9 mouse cellular contexts compared by ENCODE assay signal in the genomic region with DNA sequence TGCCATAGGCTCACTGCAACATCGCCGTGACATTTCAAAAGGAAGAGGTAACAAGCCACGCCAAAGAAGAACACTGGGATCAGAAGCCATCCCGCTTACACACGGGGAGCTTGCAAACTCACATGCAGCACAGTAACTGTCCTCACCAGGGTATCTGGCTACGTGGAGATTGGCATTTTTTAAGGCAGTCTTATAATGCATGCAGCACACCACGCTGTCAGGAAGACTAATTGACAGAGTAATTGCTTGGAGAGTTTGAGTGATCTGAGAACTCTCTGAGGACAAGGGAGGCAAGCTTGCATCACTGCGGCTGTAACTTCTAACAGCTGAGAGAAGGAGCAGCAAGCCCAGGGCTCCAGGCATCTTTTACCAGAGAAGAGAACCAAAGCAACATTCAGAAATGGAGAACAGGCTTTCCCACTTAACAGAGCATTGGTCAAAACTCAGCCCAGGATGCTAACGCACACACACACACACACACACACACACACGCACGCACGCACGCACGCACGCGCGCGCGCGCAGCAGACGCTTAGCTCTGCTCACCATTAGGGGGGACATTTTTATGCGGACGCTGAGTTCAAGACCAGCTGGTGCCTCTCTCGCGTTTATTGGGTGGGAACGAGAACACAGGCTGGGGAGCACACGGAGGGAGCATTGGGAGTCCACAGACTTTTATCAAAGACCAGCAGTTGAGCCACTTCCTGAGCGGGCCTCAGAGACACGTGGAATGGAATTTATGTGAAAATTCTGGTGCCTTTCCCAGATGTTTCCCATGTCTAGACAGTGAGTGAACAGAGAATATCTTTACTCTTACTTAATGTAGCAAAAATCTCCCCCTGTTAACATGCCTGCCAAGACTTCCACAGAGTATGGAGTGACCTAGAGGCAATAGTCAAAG.
A peak's percentile ranks its signal among the peaks of the same experiment; 100 is the strongest.
DNase-seq lines count a peak whose midpoint lies in the region; ATAC-seq and TF ChIP-seq lines count a peak whose summit lies in the region.
"Had no signal": no experiment of that assay in that cellular context is flagged by ENCODE, and none has a peak within 500 bp of the region (broad histone marks: within the 10 kb centered on the region; RNA-seq: fewer than 3 reads in every experiment).

No protein-coding gene starts in this region.

- H3K36me3 ChIP-seq in forebrain, postnatal 0 days (ENCODE audit: insufficient read depth), result no peaks in the 10 kb centered on the region
- H3K36me3 ChIP-seq in limb, embryonic 11.5 days (ENCODE audit: control insufficient read depth, insufficient read depth, low read length), result no peaks in the 10 kb centered on the region

- H3K9ac ChIP-seq in forebrain, postnatal 0 days, result no peak overlapping the region
- H3K9ac ChIP-seq in limb, embryonic 11.5 days (ENCODE audit: low read length), result no peak overlapping the region
- H3K9ac ChIP-seq: liver, embryonic 14.5 days had no signal

- H3K9me3 ChIP-seq in forebrain, postnatal 0 days (ENCODE audit: low read length), result no peaks in the 10 kb centered on the region
- no peaks in the 10 kb centered on the region for H3K9me3 ChIP-seq in limb, embryonic 11.5 days (ENCODE audit: control insufficient read depth, low read length)

- DNase-seq in 3T3-L1 (ENCODE audit: low read depth, low spot score), result peak; percentile 50
- DNase-seq in Muller cell, postnatal 12 days (ENCODE audit: inconsistent ontology term), result peak; percentile 45
- peak; percentile 38 for DNase-seq in forebrain, postnatal 0 days
- peak; percentile 53 for DNase-seq in limb, embryonic 11.5 days (ENCODE audit: low spot score)
- DNase-seq in gastrocnemius, postnatal 25 days, result no peak
- DNase-seq in ovary, adult 18-20 months (ENCODE audit: low spot score), result no peak
- DNase-seq in layer of hippocampus, adult 18-20 months (ENCODE audit: low spot score in 2 of 2), result no peak
- DNase-seq in adrenal gland, postnatal 14 days, result no peak

- no peak overlapping the region for H3K27ac ChIP-seq in forebrain, postnatal 0 days (ENCODE audit: low read depth, low read length)
- no peak overlapping the region for H3K27ac ChIP-seq in limb, embryonic 11.5 days (replicated peaks; ENCODE audit: low read depth, low read length)
- H3K27ac ChIP-seq: liver, embryonic 14.5 days had no signal

- TF ChIP-seq CTCF in forebrain, postnatal 0 days (IDR thresholded peaks at IDR 0.05; ENCODE audit: low read depth), result no peak

- H3K4me2 ChIP-seq in forebrain, postnatal 0 days (ENCODE audit: low read depth), result peak overlapping the region; percentile 37
- peak overlapping the region; percentile 1; the same call in 1 of the 2 replicates for H3K4me2 ChIP-seq in limb, embryonic 11.5 days (ENCODE audit: low read depth, severe bottlenecking)

- peak; percentile 50; the same call in 1 of the 2 replicates for ATAC-seq in forebrain, postnatal 0 days
- ATAC-seq in limb, embryonic 11.5 days (ENCODE audit: insufficient number of reproducible peaks, low FRiP score, low TSS enrichment, low read depth), result no peak

- 35% methylated on average over 29 of the region's 29 CpGs for WGBS in forebrain, postnatal 0 days
- WGBS in limb, embryonic 11.5 days, result 35% methylated on average over 29 of the region's 29 CpGs

- H3K4me3 ChIP-seq in forebrain, postnatal 0 days (ENCODE audit: low read depth, low read length), result 0 out of 2 replicates have a peak overlapping the region, but pooled peaks have one; percentile 9
- H3K4me3 ChIP-seq in limb, embryonic 11.5 days (ENCODE audit: low read depth, low read length), result no peak overlapping the region

- no peaks in the 10 kb centered on the region for H3K27me3 ChIP-seq in forebrain, postnatal 0 days (ENCODE audit: insufficient read depth, low read length)
- H3K27me3 ChIP-seq in limb, embryonic 11.5 days (ENCODE audit: control insufficient read depth, insufficient read depth, low read length), result no peaks in the 10 kb centered on the region

- H3K4me1 ChIP-seq in forebrain, postnatal 0 days (ENCODE audit: insufficient read depth), result no peaks in the 10 kb centered on the region
- no peaks in the 10 kb centered on the region for H3K4me1 ChIP-seq in limb, embryonic 11.5 days (ENCODE audit: control insufficient read depth, insufficient read depth, low read length)

Comparison
In these comparisons a context has a peak if more than half of its experiments do, and no peak if none do; other contexts are left out.
1. DNase-seq: peak in 3T3-L1 (single experiment), Muller cell, postnatal 12 days (single experiment), forebrain, postnatal 0 days (single experiment) and limb, embryonic 11.5 days (single experiment); none in gastrocnemius, postnatal 25 days (single experiment), ovary, adult 18-20 months (single experiment), layer of hippocampus, adult 18-20 months (0 of 2) and adrenal gland, postnatal 14 days (single experiment).